17 mouse cellular contexts compared by ENCODE assay signal in genomic region chr19:43704787-43705497, GRCm38 (mm10). TPM values are rescaled to one million over a fixed set of nuclear protein-coding genes. Genes with fewer than 3 reads are reported as not detected.
DNase-seq lines count a peak whose midpoint lies in the region; ATAC-seq and TF ChIP-seq lines count a peak whose summit lies in the region.
"Had no signal": no experiment of that assay in that cellular context is flagged by ENCODE, and none has a peak within 500 bp of the region (broad histone marks: within the 10 kb centered on the region; RNA-seq: fewer than 3 reads in every experiment).

No protein-coding gene starts in this region.

- no peak for TF ChIP-seq CTCF in kidney, adult 2 months (conservative IDR thresholded peaks at IDR 0.05; ENCODE audit: insufficient read depth, insufficient read length, low read depth, low read length)
- no peak for TF ChIP-seq CTCF in intestine, postnatal 0 days (IDR thresholded peaks at IDR 0.05; ENCODE audit: low read depth)

- H3K4me3 ChIP-seq in kidney, adult 2 months (ENCODE audit: insufficient read depth, low read depth, low read length), result no peak overlapping the region
- H3K4me3 ChIP-seq in intestine, postnatal 0 days (ENCODE audit: low read depth, low read length), result no peak overlapping the region
- no peak overlapping the region for H3K4me3 ChIP-seq in midbrain, embryonic 11.5 days (ENCODE audit: low read depth, low read length)
- H3K4me3 ChIP-seq: embryonic facial prominence, embryonic 10.5 days had no signal

- H3K36me3 ChIP-seq in kidney, adult 2 months (ENCODE audit: control insufficient read depth, insufficient read depth, low read length), result no peaks in the 10 kb centered on the region; the same call in 1 of the 2 replicates
- H3K36me3 ChIP-seq in intestine, postnatal 0 days (ENCODE audit: control insufficient read depth, insufficient read depth), result peaks cover 67% of the 10 kb centered on the region
- peaks cover 7% of the 10 kb centered on the region; the same call in 1 of the 2 replicates for H3K36me3 ChIP-seq in midbrain, embryonic 11.5 days (ENCODE audit: control insufficient read depth, insufficient read depth, low read length)

- peaks cover 9% of the 10 kb centered on the region for H3K4me1 ChIP-seq in kidney, adult 2 months (ENCODE audit: control insufficient read depth, insufficient read depth, low read length)
- no peaks in the 10 kb centered on the region; the same call in 1 of the 2 replicates for H3K4me1 ChIP-seq in intestine, postnatal 0 days (replicated peaks; ENCODE audit: control insufficient read depth, insufficient read depth, low read length)
- H3K4me1 ChIP-seq in midbrain, embryonic 11.5 days (ENCODE audit: control insufficient read depth, insufficient read depth, low read length), result no peaks in the 10 kb centered on the region
- H3K4me1 ChIP-seq: embryonic facial prominence, embryonic 10.5 days had no signal

- WGBS in kidney, adult 2 months, result 69% methylated on average over 17 of the region's 17 CpGs
- WGBS in intestine, postnatal 0 days, result 56% methylated on average over 17 of the region's 17 CpGs
- WGBS in midbrain, embryonic 11.5 days, result 87% methylated on average over 17 of the region's 17 CpGs

- H3K9ac ChIP-seq in intestine, postnatal 0 days (ENCODE audit: low read depth, low read length), result no peak overlapping the region
- no peak overlapping the region for H3K9ac ChIP-seq in midbrain, embryonic 11.5 days (ENCODE audit: low read length)
- H3K9ac ChIP-seq: hindbrain, embryonic 14.5 days had no signal

- DNase-seq in kidney, adult 2 months, result peak; percentile 41
- DNase-seq in kidney, adult 11 months, result no peak
- DNase-seq in ZHBTc4 (ENCODE audit: low read depth, low spot score), result peak; percentile 21
- DNase-seq in yolk sac, embryonic 10.5 days (ENCODE audit: low spot score), result peak; percentile 36
- no peak for DNase-seq in c-Kit-positive CD71-positive TER-119-positive erythroid progenitor cells, embryonic 14.5 days (ENCODE audit: low spot score)
- DNase-seq in midbrain, embryonic 11.5 days (ENCODE audit: low spot score, missing footprints), result no peak
- DNase-seq: adrenal gland, postnatal 14 days; cerebellum, adult 2 months; cerebellum, postnatal 10 days; gastrocnemius, postnatal 36 days; heart, adult 11 months; heart, postnatal 10 days had no signal

- no peak for TF ChIP-seq POLR2A in kidney, adult 2 months (IDR thresholded peaks at IDR 0.05; ENCODE audit: low read depth, low read length)

- peak; percentile 44 for ATAC-seq in intestine, postnatal 0 days
- ATAC-seq in midbrain, embryonic 11.5 days (ENCODE audit: low FRiP score), result no peak
- ATAC-seq: activated CD4-positive, CD25-positive, alpha-beta regulatory T cell, adult 4 months; forebrain, embryonic 14.5 days had no signal

- H3K27ac ChIP-seq in kidney, adult 2 months (ENCODE audit: insufficient read depth, low read depth, low read length), result no peak overlapping the region
- H3K27ac ChIP-seq in intestine, postnatal 0 days (ENCODE audit: low read depth, low read length), result no peak overlapping the region
- H3K27ac ChIP-seq in midbrain, embryonic 11.5 days (ENCODE audit: low read depth, low read length), result no peak overlapping the region
- H3K27ac ChIP-seq: embryonic facial prominence, embryonic 10.5 days; hindbrain, embryonic 14.5 days had no signal

- H3K27me3 ChIP-seq in kidney, adult 2 months (replicated peaks; ENCODE audit: control insufficient read depth, insufficient read depth, low read length), result no peaks in the 10 kb centered on the region
- no peaks in the 10 kb centered on the region for H3K27me3 ChIP-seq in intestine, postnatal 0 days (replicated peaks; ENCODE audit: control insufficient read depth, insufficient read depth, low read length)
- H3K27me3 ChIP-seq in midbrain, embryonic 11.5 days (ENCODE audit: control insufficient read depth, insufficient read depth, low read length), result no peaks in the 10 kb centered on the region

- H3K9me3 ChIP-seq in intestine, postnatal 0 days (ENCODE audit: control insufficient read depth), result no peaks in the 10 kb centered on the region
- H3K9me3 ChIP-seq in midbrain, embryonic 11.5 days (ENCODE audit: control insufficient read depth, low read length), result no peaks in the 10 kb centered on the region; the same call in 1 of the 2 replicates

- no peak overlapping the region for H3K4me2 ChIP-seq in intestine, postnatal 0 days (replicated peaks; ENCODE audit: low read depth)
- no peak overlapping the region for H3K4me2 ChIP-seq in midbrain, embryonic 11.5 days
- H3K4me2 ChIP-seq: hindbrain, embryonic 14.5 days had no signal

RNA-seq across cellular contexts. Expression of gene Entpd7, which starts 15.5 kb away (rescaled TPM):
- 6.1 and 6.5 TPM in 2 replicates for polyA plus RNA-seq in kidney, adult 2 months (2012; rRNA removed)
- polyA plus RNA-seq in intestine, postnatal 0 days (2015; fragmentation: Nextera tagmentation; extraction: Ambion mirVana), result 61.5 and 65.2 TPM in 2 replicates
- 12.2 and 12.7 TPM in 2 replicates for polyA plus RNA-seq in midbrain, embryonic 11.5 days (2014; fragmentation: Nextera tagmentation; extraction: Ambion mirVana)

RNA-seq across cellular contexts. Expression of gene Slc25a28, which starts 30.3 kb away (rescaled TPM):
- polyA plus RNA-seq in kidney, adult 2 months (2012; rRNA removed), result 83.2 and 93.1 TPM in 2 replicates
- 20.6 and 20.7 TPM in 2 replicates for polyA plus RNA-seq in intestine, postnatal 0 days (2015; fragmentation: Nextera tagmentation; extraction: Ambion mirVana)
- polyA plus RNA-seq in midbrain, embryonic 11.5 days (2014; fragmentation: Nextera tagmentation; extraction: Ambion mirVana), result 7.6 and 9.7 TPM in 2 replicates

RNA-seq across cellular contexts. Expression of gene Cutc, which starts 47.9 kb away (rescaled TPM):
- 10.2 and 12.7 TPM in 2 replicates for polyA plus RNA-seq in kidney, adult 2 months (2012; rRNA removed)
- 21.2 and 23.2 TPM in 2 replicates for polyA plus RNA-seq in intestine, postnatal 0 days (2015; fragmentation: Nextera tagmentation; extraction: Ambion mirVana)
- polyA plus RNA-seq in midbrain, embryonic 11.5 days (2014; fragmentation: Nextera tagmentation; extraction: Ambion mirVana), result 11.6 and 12.8 TPM in 2 replicates

RNA-seq across cellular contexts. Expression of gene Cox15, which starts 47.9 kb away (rescaled TPM):
- polyA plus RNA-seq in kidney, adult 2 months (2012; rRNA removed), result 25.5 and 28.4 TPM in 2 replicates
- 15.3 and 16.8 TPM in 2 replicates for polyA plus RNA-seq in intestine, postnatal 0 days (2015; fragmentation: Nextera tagmentation; extraction: Ambion mirVana)
- 8.2 and 9.3 TPM in 2 replicates for polyA plus RNA-seq in midbrain, embryonic 11.5 days (2014; fragmentation: Nextera tagmentation; extraction: Ambion mirVana)

Comparison
In these comparisons a context has a peak if more than half of its experiments do, and no peak if none do; other contexts are left out.
1. DNase-seq: peak in kidney, adult 2 months (single experiment), ZHBTc4 (single experiment) and yolk sac, embryonic 10.5 days (single experiment); none in kidney, adult 11 months (single experiment), c-Kit-positive CD71-positive TER-119-positive erythroid progenitor cells, embryonic 14.5 days (single experiment) and midbrain, embryonic 11.5 days (single experiment).